Mouse (Mus musculus) lung, postnatal 0 days (tissue): ENCODE data around the gene Gm17349. TPM values are rescaled to one million over a fixed set of nuclear protein-coding genes. Genes with fewer than 3 reads are reported as not detected.

Source experiments
- ATAC-seq: fragments of 200-750 bp; cut with Nextera tagmentation; 2 replicates; pipeline ENCODE4 v1.8.0; 2017; ENCODE audit warnings: moderate library complexity
- DNase-seq: peaks from one replicate; pipeline ENCODE4 v3.0.0-alpha.2; 2016; ENCODE audit warnings: low spot score
- H3K27ac ChIP-seq: fragments of 300-500 bp; sonication (generic); 2 replicates; pipeline ENCODE4 v1.5.1; 2014; ENCODE audit warnings: antibody characterized with exemption, mild to moderate bottlenecking, low read length, mixed read lengths
- H3K27me3 ChIP-seq: fragments of 300-500 bp; sonication (generic); replicated peaks from 2 replicates; pipeline ENCODE4 v1.6.1; 2014; ENCODE audit warnings: low read length, mixed read lengths; ENCODE audit not compliant: insufficient read depth
- H3K36me3 ChIP-seq: fragments of 300-500 bp; sonication (generic); 2 replicates; pipeline ENCODE4 v1.6.1; 2014; ENCODE audit warnings: low read length, mixed read lengths; ENCODE audit not compliant: insufficient read depth
- H3K4me1 ChIP-seq: fragments of 300-500 bp; sonication (generic); 2 replicates; pipeline ENCODE4 v1.6.1; 2014; ENCODE audit warnings: antibody characterized with exemption, low read depth, low read length, mixed read lengths; ENCODE audit not compliant: insufficient read depth
- H3K4me2 ChIP-seq: fragments of 300-500 bp; sonication (generic); replicated peaks from 2 replicates; pipeline ENCODE4 v1.6.1; 2014; ENCODE audit warnings: low read depth, mild to moderate bottlenecking, low read length, moderate library complexity, mixed read lengths
- H3K4me3 ChIP-seq: fragments of 300-500 bp; sonication (generic); 2 replicates; pipeline ENCODE4 v1.5.1; 2014; ENCODE audit warnings: low read depth, low read length
- H3K9ac ChIP-seq: fragments of 300-500 bp; sonication (generic); replicated peaks from 2 replicates; pipeline ENCODE4 v1.6.1; 2014; ENCODE audit warnings: low read depth, mild to moderate bottlenecking
- H3K9me3 ChIP-seq: fragments of 300-500 bp; sonication (generic); 2 replicates; pipeline ENCODE4 v1.6.1; 2016; ENCODE audit warnings: low read length, mixed read lengths
- CTCF ChIP-seq: IDR thresholded peaks from 2 replicates; pipeline ENCODE4 v1.5.1; 2016; ENCODE audit warnings: antibody characterized with exemption, mild to moderate bottlenecking
- EP300 ChIP-seq: IDR thresholded peaks from 2 replicates; pipeline ENCODE4 v1.6.1; 2016; ENCODE audit warnings: antibody characterized with exemption, mild to moderate bottlenecking, control low read depth
- WGBS: fragments of 180-500 bp; shearing (Covaris S2); extraction: QIAGEN DNeasy Blood & Tissue Kit; methylation state at CpG from one replicate; pipeline ENCODE4 v1.1.7; 2014; 5-methylcytosine and 5-hydroxymethylcytosine counted together
- polyA plus RNA-seq: library from polyadenylated mRNA; unstranded; fragments of >200 nt; fragmentation: Nextera tagmentation; extraction: Ambion mirVana; gene quantifications from 2 replicates; pipeline ENCODE4 v1.2.1, GENCODE M21; 2015

Gene Gm17349
- polyA plus RNA-seq, 1 experiment from 2014 or later: 3.2 TPM

DNA sequence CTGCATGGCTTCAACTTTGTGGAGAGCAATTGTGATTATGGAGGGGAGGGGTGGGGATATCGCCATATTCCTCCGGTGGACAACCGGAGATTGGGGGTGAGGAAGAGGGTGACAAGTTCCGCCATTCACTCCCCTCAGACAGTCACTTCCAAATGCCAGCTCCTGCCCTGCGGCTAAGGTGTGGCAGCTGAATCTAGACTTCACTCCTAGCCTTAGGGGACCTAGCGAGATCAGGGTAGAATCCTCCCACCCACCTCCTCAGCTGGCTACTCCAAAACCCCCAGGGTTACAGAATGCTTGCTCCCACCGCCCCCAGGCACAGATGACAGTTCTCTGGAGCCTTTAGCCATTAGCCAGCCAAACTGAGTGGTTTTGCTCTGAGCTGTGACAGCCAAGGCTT lies 26.3 kb downstream of the Gm17349 start:
- ATAC-seq (no peak), DNase-seq (no peak)
- Histone ChIP-seq H3K4me2 (no peak overlapping the region), H3K27ac (no peak overlapping the region), H3K9ac (no peak overlapping the region), H3K4me3 (no peak overlapping the region), H3K27me3 (no peaks in the 10 kb centered on the region), H3K4me1 (no peaks in the 10 kb centered on the region), H3K9me3 (no peaks in the 10 kb centered on the region), H3K36me3 (no peaks in the 10 kb centered on the region)
- TF ChIP-seq CTCF (no peak), EP300 (no peak)
- 46% methylated on average over 7 of the region's 7 CpGs for WGBS

DNA sequence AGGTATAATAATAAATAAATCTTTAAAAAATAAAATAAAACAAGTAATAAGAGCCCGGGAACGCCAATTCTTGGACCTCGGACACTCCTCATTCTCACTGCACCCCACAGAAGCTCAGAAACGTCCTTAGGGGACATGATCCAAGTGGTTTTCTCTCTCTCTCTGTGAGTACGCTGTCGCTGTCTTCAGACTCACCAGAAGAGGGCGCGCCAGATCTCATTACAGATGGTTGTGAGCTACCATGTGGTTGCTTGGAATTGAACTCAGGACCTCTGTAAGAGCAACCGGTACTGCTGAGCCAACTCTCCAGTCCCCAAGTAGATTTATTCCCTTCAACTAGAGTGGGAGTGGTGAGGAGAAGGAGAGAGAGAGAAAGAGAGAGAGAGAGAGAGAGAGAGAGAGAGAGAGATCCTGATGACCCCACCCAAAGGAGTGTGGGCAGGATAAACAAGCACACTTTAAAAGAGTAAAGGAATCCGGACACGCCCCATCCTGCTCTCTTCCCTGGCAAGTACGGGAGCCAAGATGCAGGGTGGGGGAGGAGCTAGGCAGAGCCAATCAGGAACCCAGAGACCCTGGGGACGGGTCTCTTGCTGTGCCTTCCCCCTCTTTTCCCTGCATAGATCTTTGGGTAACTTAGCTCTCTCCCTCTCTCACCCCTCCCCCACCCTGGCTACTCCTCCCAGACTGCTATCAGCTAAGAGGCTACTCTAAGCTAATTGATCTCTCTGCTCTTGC lies 27.1 kb downstream of the Gm17349 start:
- WGBS: 14% methylated on average over 13 of the region's 13 CpGs
- peak; percentile 35; the same call in 1 of the 2 replicates for ATAC-seq
- H3K4me1 ChIP-seq: no peaks in the 10 kb centered on the region
- no peak overlapping the region for H3K4me2 ChIP-seq
- H3K4me3 ChIP-seq: no peak overlapping the region
- H3K27me3 ChIP-seq: no peaks in the 10 kb centered on the region; the same call in 1 of the 2 replicates
- H3K9me3 ChIP-seq: no peaks in the 10 kb centered on the region
- H3K27ac ChIP-seq: no peak overlapping the region
- no peak overlapping the region for H3K9ac ChIP-seq
- DNase-seq: peak; percentile 34
- TF ChIP-seq CTCF: peak; percentile 54
- no peak for TF ChIP-seq EP300
- no peaks in the 10 kb centered on the region for H3K36me3 ChIP-seq

- Histone ChIP-seq H3K4me1 (no peaks in the 10 kb centered on the region), H3K27ac (no peak overlapping the region), H3K9me3 (no peaks in the 10 kb centered on the region), H3K36me3 (no peaks in the 10 kb centered on the region), H3K9ac (no peak overlapping the region), H3K4me2 (no peak overlapping the region), H3K4me3 (no peak overlapping the region), H3K27me3 (peaks cover 9% of the 10 kb centered on the region; the same call in 1 of the 2 replicates)
- no peak for ATAC-seq
- no peak for TF ChIP-seq EP300
- no peak for TF ChIP-seq CTCF
- no peak for DNase-seq
- WGBS: 53% methylated on average over 5 of the region's 8 CpGs
Observed at GRCm38 (mm10) chr15:99677089-99677488, 28.2 kb downstream of the Gm17349 start.

GRCm38 (mm10) chr15:99674866-99675265 lies 30.4 kb downstream of the Gm17349 start:
- ATAC-seq (no peak), DNase-seq (no peak)
- H3K9ac ChIP-seq: no peak overlapping the region
- H3K36me3 ChIP-seq: no peaks in the 10 kb centered on the region
- H3K27me3 ChIP-seq: peaks cover 28% of the 10 kb centered on the region
- H3K27ac ChIP-seq: no peak overlapping the region
- 82% methylated on average over 3 of the region's 3 CpGs for WGBS
- no peak overlapping the region for H3K4me2 ChIP-seq
- no peak overlapping the region for H3K4me3 ChIP-seq
- TF ChIP-seq CTCF (no peak), EP300 (no peak)
- no peaks in the 10 kb centered on the region for H3K9me3 ChIP-seq
- H3K4me1 ChIP-seq: no peaks in the 10 kb centered on the region

DNA sequence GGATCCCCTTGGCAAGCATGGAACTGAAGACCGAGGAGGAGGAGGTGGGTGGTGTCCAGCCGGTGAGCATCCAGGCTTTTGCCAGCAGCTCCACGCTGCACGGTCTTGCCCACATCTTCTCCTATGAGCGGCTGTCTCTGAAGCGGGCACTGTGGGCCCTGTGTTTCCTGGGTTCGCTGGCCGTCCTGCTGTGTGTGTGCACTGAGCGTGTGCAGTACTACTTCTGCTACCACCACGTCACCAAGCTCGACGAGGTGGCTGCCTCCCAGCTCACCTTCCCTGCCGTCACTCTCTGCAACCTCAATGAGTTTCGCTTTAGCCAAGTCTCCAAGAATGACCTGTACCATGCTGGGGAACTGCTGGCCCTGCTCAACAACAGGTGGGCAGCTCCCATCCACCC lies 33.5 kb downstream of the Gm17349 start:
- DNase-seq: no peak
- WGBS: 54% methylated on average over 14 of the region's 14 CpGs
- H3K27me3 ChIP-seq: peaks cover 38% of the 10 kb centered on the region
- no peaks in the 10 kb centered on the region for H3K36me3 ChIP-seq
- H3K27ac ChIP-seq: no peak overlapping the region
- H3K4me2 ChIP-seq: no peak overlapping the region
- ATAC-seq: no peak
- no peaks in the 10 kb centered on the region for H3K4me1 ChIP-seq
- no peak overlapping the region for H3K9ac ChIP-seq
- TF ChIP-seq EP300 (no peak), CTCF (no peak)
- no peak overlapping the region for H3K4me3 ChIP-seq
- H3K9me3 ChIP-seq: no peaks in the 10 kb centered on the region

DNA sequence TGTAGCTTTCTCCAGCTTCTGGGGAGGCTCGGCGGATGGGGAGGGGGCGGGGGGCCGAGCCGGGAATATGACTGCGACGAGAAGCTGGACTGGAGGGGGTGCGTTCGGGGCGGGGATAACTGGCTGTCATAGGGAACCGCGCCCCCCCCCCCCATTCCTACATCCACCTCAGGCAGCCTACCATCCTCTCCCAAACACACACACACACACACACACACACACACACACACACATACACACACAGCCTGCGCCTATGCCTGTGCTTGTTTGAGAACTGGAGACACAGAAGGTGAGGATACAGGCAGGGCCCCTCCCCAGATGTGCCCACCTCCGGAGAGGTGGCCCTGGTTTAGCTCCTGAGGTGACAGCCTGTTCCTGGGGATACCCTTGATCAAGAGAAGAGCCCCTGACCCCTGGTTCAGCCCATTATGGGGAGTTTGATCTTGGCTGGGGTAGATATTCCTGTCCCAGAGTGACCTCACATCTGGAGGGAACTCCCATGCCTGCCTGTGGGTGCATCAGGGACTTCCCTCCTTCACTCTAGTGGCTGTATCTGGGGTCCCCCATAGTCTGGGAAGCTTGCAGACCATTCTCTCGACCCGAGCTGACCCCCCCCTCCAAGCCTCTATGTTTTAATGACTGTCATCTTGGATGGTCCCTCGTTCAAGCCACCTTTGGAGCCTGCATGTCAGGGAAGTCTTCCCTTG lies 34.2 kb downstream of the Gm17349 start:
- DNase-seq (no peak), ATAC-seq (no peak)
- Histone ChIP-seq H3K4me3 (peak overlapping the region; percentile 45), H3K4me2 (peak overlapping the region; percentile 89), H3K27ac (no peak overlapping the region), H3K9ac (no peak overlapping the region), H3K4me1 (no peaks in the 10 kb centered on the region), H3K36me3 (no peaks in the 10 kb centered on the region), H3K27me3 (peaks cover 43% of the 10 kb centered on the region), H3K9me3 (no peaks in the 10 kb centered on the region)
- TF ChIP-seq CTCF (no peak), EP300 (no peak)
- WGBS: 8% methylated on average over 14 of the region's 17 CpGs
